Mouse (Mus musculus) lung, adult 2 months (tissue): Measurements from ENCODE around the gene Kcne1.

Experiments used
- CTCF ChIP-seq: fragments of 200-500 bp; IDR thresholded peaks from 2 replicates; pipeline ENCODE4 v1.5.1; 2011; ENCODE audit warnings: mild to moderate bottlenecking, low read length, control low read depth; ENCODE audit not compliant: insufficient read depth
- POLR2A ChIP-seq: fragments of 200-500 bp; IDR thresholded peaks from 2 replicates; pipeline ENCODE4 v1.6.1; 2011; ENCODE audit warnings: low read depth, mild to moderate bottlenecking, control low read depth, low read length, borderline replicate concordance; ENCODE audit errors: extremely low read depth

DNA sequence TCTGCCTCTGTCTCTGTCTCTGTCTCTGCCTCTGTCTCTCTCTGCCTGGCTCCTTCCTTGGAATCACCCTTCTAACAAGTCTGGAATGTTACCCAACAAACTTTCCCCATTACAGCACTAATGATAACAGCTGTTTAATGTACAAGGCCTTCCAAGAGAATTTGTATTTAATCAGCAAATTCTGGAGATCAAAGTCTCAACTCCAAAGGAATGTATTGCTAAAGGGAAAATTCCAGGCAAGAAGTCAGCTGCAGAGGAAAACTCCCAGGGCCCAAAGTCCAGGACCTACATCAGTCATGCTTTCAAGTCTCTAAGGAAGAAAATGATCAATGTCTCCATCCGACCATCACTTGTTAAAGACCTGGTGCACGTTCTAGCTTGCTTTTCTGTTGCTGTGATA is 48.6 kb upstream of the Kcne1 start:
- TF ChIP-seq CTCF (no peak), POLR2A (no peak)
